Mouse (Mus musculus) skeletal muscle tissue, adult 2 months (tissue): ENCODE data around the gene Ppm1m.

ENCODE experiments used
- DNase-seq: peaks from one replicate; pipeline ENCODE4 v3.0.0-alpha.2; 2012; ENCODE audit warnings: low read depth, low spot score

The Ppm1m gene

GRCm38 (mm10) chr9:106199535-106200272 is at the start of gene Ppm1m:
Gene Ppm1m, minus strand, starts transcription at chr9:106199746.
- DNase-seq: no peak

GRCm38 (mm10) chr9:106242813-106243488 is 43.4 kb upstream of the Ppm1m start:
- no peak for DNase-seq

GRCm38 (mm10) chr9:106241541-106242164 is 42.1 kb upstream of the Ppm1m start:
- no peak for DNase-seq

- no peak for DNase-seq
These were observed 38.3 kb upstream of the Ppm1m start for GRCm38 (mm10) chr9:106237878-106238277.

GRCm38 (mm10) chr9:106237401-106237800 is 37.9 kb upstream of the Ppm1m start:
- no peak for DNase-seq

GRCm38 (mm10) chr9:106236818-106237211 is 37.3 kb upstream of the Ppm1m start:
- DNase-seq: peak; percentile 71

GRCm38 (mm10) chr9:106236156-106236817 is 36.7 kb upstream of the Ppm1m start:
- peak; percentile 54 for DNase-seq

GRCm38 (mm10) chr9:106235194-106235830 is 35.8 kb upstream of the Ppm1m start:
- DNase-seq: peak; percentile 52

GRCm38 (mm10) chr9:106233953-106234352 is 34.4 kb upstream of the Ppm1m start:
- no peak for DNase-seq

GRCm38 (mm10) chr9:106232956-106233355 is 33.4 kb upstream of the Ppm1m start:
- DNase-seq: no peak

- no peak for DNase-seq
These were observed 32.3 kb upstream of the Ppm1m start for GRCm38 (mm10) chr9:106231816-106232215.

- DNase-seq: no peak
These were observed 31.7 kb upstream of the Ppm1m start for GRCm38 (mm10) chr9:106231220-106231619.

- DNase-seq: no peak
These were observed 31.2 kb upstream of the Ppm1m start for GRCm38 (mm10) chr9:106230734-106231106.

GRCm38 (mm10) chr9:106230051-106230733 is 30.6 kb upstream of the Ppm1m start:
- DNase-seq: no peak

GRCm38 (mm10) chr9:106227790-106228429 is 28.4 kb upstream of the Ppm1m start:
- no peak for DNase-seq

GRCm38 (mm10) chr9:106226151-106226682 is 26.7 kb upstream of the Ppm1m start:
- DNase-seq: no peak

GRCm38 (mm10) chr9:106225469-106226150 is 26.1 kb upstream of the Ppm1m start:
- no peak for DNase-seq

- DNase-seq: no peak
These were observed 23.4 kb upstream of the Ppm1m start for GRCm38 (mm10) chr9:106222994-106223393.

- no peak for DNase-seq
These were observed 22.8 kb upstream of the Ppm1m start, which contains the start of gene Tlr9 for GRCm38 (mm10) chr9:106222261-106222851. Gene Tlr9, plus strand, starts transcription at chr9:106222598.
